Mouse (Mus musculus) liver, embryonic 13.5 days (tissue): ENCODE results near the gene Gm21173. TPM values are rescaled to one million over a fixed set of nuclear protein-coding genes. Genes with fewer than 3 reads are reported as not detected.
"Not testable (repeated sequence)": the region's sequence is repeated elsewhere in the genome, so short reads cannot be mapped to it uniquely, and the experiment has no call there.

Experiments
- ATAC-seq: fragments of 200-750 bp; cut with Nextera tagmentation; 2 replicates; pipeline ENCODE4 v1.8.0; 2017; ENCODE audit warnings: low read depth, mild to moderate bottlenecking, moderate number of reproducible peaks, moderate library complexity
- DNase-seq: peaks from one replicate; pipeline ENCODE4 v3.0.0; 2022
- H3K27ac ChIP-seq: fragments of 300-500 bp; sonication (generic); 2 replicates; pipeline ENCODE4 v1.5.1; 2015; ENCODE audit warnings: moderate library complexity, mild to moderate bottlenecking, inconsistent platforms
- H3K27me3 ChIP-seq: fragments of 300-500 bp; sonication (generic); 2 replicates; pipeline ENCODE4 v1.6.1; 2015; ENCODE audit warnings: mild to moderate bottlenecking, inconsistent platforms
- H3K36me3 ChIP-seq: fragments of 300-500 bp; sonication (generic); 2 replicates; pipeline ENCODE4 v1.6.1; 2015; ENCODE audit warnings: mild to moderate bottlenecking, inconsistent platforms
- H3K4me1 ChIP-seq: fragments of 300-500 bp; sonication (generic); replicated peaks from 2 replicates; pipeline ENCODE4 v1.6.1; 2015; ENCODE audit warnings: inconsistent platforms
- H3K4me2 ChIP-seq: fragments of 300-500 bp; sonication (generic); 2 replicates; pipeline ENCODE4 v1.6.1; 2015; ENCODE audit warnings: inconsistent platforms, mild to moderate bottlenecking, moderate library complexity
- H3K4me3 ChIP-seq: fragments of 300-500 bp; sonication (generic); replicated peaks from 2 replicates; pipeline ENCODE4 v1.5.1; 2015; ENCODE audit warnings: mild to moderate bottlenecking, inconsistent platforms
- H3K9ac ChIP-seq: fragments of 300-500 bp; sonication (generic); 2 replicates; pipeline ENCODE4 v1.6.1; 2015; ENCODE audit warnings: mild to moderate bottlenecking, inconsistent platforms
- H3K9me3 ChIP-seq: fragments of 300-500 bp; sonication (generic); replicated peaks from 2 replicates; pipeline ENCODE4 v1.6.1; 2016; ENCODE audit warnings: inconsistent platforms
- whole genome bisulfite sequencing: fragments of 180-500 bp; shearing (Covaris S2); methylation state at CpG from one replicate; pipeline ENCODE4 v1.1.7; 2015; ENCODE audit not compliant: insufficient replicate concordance; 5-methylcytosine and 5-hydroxymethylcytosine counted together
- polyA plus RNA-seq: library from polyadenylated mRNA; unstranded; fragments of >200 nt; fragmentation: Nextera tagmentation; extraction: Ambion mirVana; gene quantifications from 2 replicates; pipeline ENCODE4 v1.2.1, GENCODE M21; 2015

Gm21173 gene
- not detected in 2 replicates for polyA plus RNA-seq

DNA sequence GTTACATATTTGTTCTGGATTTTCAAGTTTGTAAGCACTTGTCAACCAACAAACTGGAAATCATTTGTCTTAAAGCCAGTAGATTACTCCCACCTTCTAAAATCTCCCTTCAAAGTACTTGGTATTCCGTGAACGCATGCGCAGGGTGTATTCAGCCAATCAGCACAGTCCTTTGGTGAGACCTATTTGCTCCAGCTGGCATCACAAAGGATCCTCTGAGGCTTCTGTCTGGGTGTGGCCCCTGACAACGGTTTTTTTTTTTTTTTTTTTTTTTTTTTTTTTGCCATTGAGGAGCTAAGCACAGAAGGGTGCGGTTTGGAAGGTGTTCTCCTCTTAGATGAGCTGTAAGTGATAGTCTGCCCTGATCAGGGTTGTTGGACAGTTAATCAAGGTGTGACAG, at the start of gene Gm21173:
Gm21173 (plus strand) TSS at position 301 of the 400 bp plus-strand sequence.
- H3K9ac ChIP-seq, H3K4me3 ChIP-seq, H3K4me1 ChIP-seq, H3K4me2 ChIP-seq, DNase-seq, H3K36me3 ChIP-seq, H3K27me3 ChIP-seq, ATAC-seq, H3K9me3 ChIP-seq, H3K27ac ChIP-seq: not testable (repeated sequence)
- no CpG with 5 or more reads among the region's 5 CpGs for WGBS
